Mouse (Mus musculus) midbrain, embryonic 11.5 days (tissue): ENCODE results near the gene C4bp. TPM values are rescaled to one million over a fixed set of nuclear protein-coding genes. Genes with fewer than 3 reads are reported as not detected.

Experiments
- ATAC-seq: fragments of 200-750 bp; cut with Nextera tagmentation; 2 replicates; pipeline ENCODE4 v1.8.0; 2017; ENCODE audit warnings: moderate TSS enrichment, moderate library complexity; ENCODE audit not compliant: low FRiP score
- DNase-seq: peaks from one replicate; pipeline ENCODE4 v3.0.0; 2015; ENCODE audit warnings: low spot score; ENCODE audit errors: missing footprints
- H3K27ac ChIP-seq: fragments of 300-500 bp; sonication (generic); 2 replicates; pipeline ENCODE4 v1.5.1; 2014; ENCODE audit warnings: low read depth, low read length
- H3K27me3 ChIP-seq: fragments of 300-500 bp; sonication (generic); 2 replicates; pipeline ENCODE4 v1.6.1; 2014; ENCODE audit warnings: mild to moderate bottlenecking, low read length, moderate library complexity, mixed read lengths; ENCODE audit not compliant: control insufficient read depth, insufficient read depth
- H3K36me3 ChIP-seq: fragments of 300-500 bp; sonication (generic); 2 replicates; pipeline ENCODE4 v1.6.1; 2014; ENCODE audit warnings: mild to moderate bottlenecking, low read length, moderate library complexity, mixed read lengths; ENCODE audit not compliant: control insufficient read depth, insufficient read depth
- H3K4me1 ChIP-seq: fragments of 300-500 bp; sonication (generic); 2 replicates; pipeline ENCODE4 v1.6.1; 2014; ENCODE audit warnings: low read length; ENCODE audit not compliant: control insufficient read depth, insufficient read depth
- H3K4me2 ChIP-seq: fragments of 300-500 bp; sonication (generic); 2 replicates; pipeline ENCODE4 v1.6.1; 2014; ENCODE audit warnings: mild to moderate bottlenecking, moderate library complexity
- H3K4me3 ChIP-seq: fragments of 300-500 bp; sonication (generic); 2 replicates; pipeline ENCODE4 v1.5.1; 2014; ENCODE audit warnings: low read depth, low read length
- H3K9ac ChIP-seq: fragments of 300-500 bp; sonication (generic); 2 replicates; pipeline ENCODE4 v1.6.1; 2014; ENCODE audit warnings: low read length
- H3K9me3 ChIP-seq: fragments of 300-500 bp; sonication (generic); 2 replicates; pipeline ENCODE4 v1.6.1; 2016; ENCODE audit warnings: low read length; ENCODE audit not compliant: control insufficient read depth
- WGBS: fragments of 180-500 bp; shearing (Covaris S2); extraction: QIAGEN DNeasy Blood & Tissue Kit; methylation state at CpG from one replicate; pipeline ENCODE4 v1.1.7; 2014; 5-methylcytosine and 5-hydroxymethylcytosine counted together
- polyA plus RNA-seq: library from polyadenylated mRNA; unstranded; fragments of >200 nt; fragmentation: Nextera tagmentation; extraction: Ambion mirVana; gene quantifications from 2 replicates; pipeline ENCODE4 v1.2.1, GENCODE M21; 2014

Gene C4bp
- polyA plus RNA-seq, result 0.04 TPM in 1 of 2 replicates, not detected in the other

DNA sequence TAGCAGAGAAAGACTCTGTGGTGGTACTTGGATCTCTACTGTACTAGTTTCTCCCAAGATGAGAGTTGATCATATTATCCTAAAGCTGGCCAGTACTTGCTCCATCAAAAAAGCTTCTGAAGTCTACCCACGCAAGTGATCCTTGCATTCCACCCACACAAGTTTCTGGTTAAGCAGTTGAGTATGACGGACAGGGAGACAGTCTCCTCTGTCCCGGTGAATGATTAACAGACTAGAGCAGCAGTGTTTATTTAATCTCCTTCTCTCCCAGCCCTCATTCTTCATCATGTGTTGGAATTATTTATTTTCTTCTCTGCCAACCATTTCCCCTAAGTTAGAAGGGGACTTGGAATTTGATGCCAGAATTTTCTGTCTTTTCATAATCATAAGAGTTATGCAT, at the start of gene C4bp:
C4bp (minus strand) TSS at position 179 of the 400 bp plus-strand sequence.
- H3K4me2 ChIP-seq, result no peak within 1 kb of the TSS
- no peaks in the 10 kb centered on the region for H3K27me3 ChIP-seq
- H3K9ac ChIP-seq, result no peak within 1 kb of the TSS
- no peaks in the 10 kb centered on the region for H3K4me1 ChIP-seq
- WGBS, result 81% methylated on average over 3 of the region's 3 CpGs
- ATAC-seq (no peak), DNase-seq (no peak)
- H3K27ac ChIP-seq, result no peak within 1 kb of the TSS
- no peak within 1 kb of the TSS for H3K4me3 ChIP-seq
- H3K9me3 ChIP-seq, result no peaks in the 10 kb centered on the region
- no peaks in the 10 kb centered on the region for H3K36me3 ChIP-seq

DNA sequence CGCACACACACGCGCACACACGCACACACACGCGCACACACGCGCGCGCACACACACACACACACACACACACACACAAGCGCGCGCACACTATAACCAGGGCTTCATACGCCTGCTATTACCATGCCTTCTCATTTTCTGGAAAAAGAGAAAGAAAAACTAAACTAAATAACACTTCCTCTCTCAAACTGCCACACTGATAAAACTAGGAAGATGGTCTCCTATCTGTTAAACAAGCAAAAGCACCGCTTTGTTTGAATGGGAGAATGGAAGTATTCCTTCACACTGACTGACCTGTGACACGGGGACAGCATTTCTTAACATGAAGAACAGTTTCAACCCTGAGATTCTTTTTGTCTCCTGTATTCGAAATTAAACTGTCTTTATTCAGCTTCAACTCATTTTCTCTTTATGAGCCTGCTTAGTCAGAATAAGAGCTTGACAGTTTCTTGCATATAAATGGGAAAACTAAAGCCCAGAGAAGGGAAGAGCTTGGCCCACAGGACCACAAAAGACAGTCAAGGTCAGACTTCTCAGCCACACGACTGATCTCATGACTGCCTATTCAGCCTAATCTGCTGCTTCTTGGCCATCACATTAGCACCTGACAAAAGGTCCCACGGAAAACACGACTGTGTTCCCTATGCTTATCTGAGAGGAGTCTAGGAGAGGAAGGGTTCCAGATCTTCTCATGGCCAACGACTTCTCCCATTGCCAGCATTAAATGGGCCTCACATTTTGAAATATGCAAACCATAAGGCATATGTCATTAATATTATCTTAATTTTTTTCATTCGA, 49.0 kb upstream of the C4bp start:
- Histone ChIP-seq H3K4me2 (no peak overlapping the region), H3K27ac (no peak overlapping the region), H3K9ac (no peak overlapping the region), H3K36me3 (no peaks in the 10 kb centered on the region), H3K9me3 (no peaks in the 10 kb centered on the region), H3K4me3 (no peak overlapping the region), H3K27me3 (no peaks in the 10 kb centered on the region), H3K4me1 (no peaks in the 10 kb centered on the region)
- ATAC-seq (no peak), DNase-seq (no peak)
- 89% methylated on average over 22 of the region's 22 CpGs for WGBS

DNA sequence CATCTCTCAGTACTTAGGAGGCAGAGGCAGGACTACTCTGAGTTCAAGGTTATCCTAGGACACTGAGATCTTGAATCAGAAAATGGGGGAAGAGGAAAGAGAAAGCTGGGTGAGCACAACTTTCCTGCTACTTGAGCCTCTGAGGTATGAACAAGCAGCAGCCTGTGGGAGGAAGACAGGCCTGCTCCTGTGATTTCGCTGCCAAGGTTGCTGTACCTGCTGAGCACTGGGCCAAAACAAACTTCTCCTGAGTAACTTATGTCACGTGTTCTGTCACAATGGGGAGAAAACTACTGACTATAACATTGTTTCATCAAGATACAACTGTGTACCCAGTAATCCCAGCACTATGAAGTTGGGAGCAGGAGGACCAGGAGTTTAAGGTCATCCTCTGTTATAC, 42.2 kb upstream of the C4bp start:
- ATAC-seq (no peak), DNase-seq (no peak)
- no peak overlapping the region for H3K4me2 ChIP-seq
- H3K9me3 ChIP-seq, result no peaks in the 10 kb centered on the region
- H3K4me1 ChIP-seq, result no peaks in the 10 kb centered on the region
- no peak overlapping the region for H3K4me3 ChIP-seq
- peaks cover 4% of the 10 kb centered on the region for H3K36me3 ChIP-seq
- no peak overlapping the region for H3K9ac ChIP-seq
- WGBS, result 72% methylated on average over 2 of the region's 2 CpGs
- no peak overlapping the region for H3K27ac ChIP-seq
- no peaks in the 10 kb centered on the region for H3K27me3 ChIP-seq

DNA sequence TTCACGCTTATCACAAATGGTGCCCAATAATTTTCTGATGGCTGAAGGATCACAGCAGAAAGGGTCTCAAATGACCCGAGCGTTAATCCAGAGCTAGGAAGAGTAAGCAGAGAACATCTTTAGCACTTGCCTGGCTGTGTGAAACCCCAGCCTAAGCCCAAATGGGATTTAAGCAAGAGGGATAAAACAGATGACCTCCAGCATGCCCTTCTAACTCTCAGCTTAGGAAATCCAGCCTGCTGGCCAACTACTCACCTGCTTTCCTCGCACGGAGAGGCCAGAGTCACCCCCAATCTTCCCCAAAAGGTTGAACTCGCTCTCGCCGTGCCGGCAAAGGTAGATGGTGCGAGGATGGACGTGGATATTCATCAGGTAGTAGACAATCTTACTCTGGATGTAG, 40.5 kb upstream of the C4bp start:
- 94% methylated on average over 11 of the region's 11 CpGs for WGBS
- Histone ChIP-seq H3K27ac (no peak overlapping the region), H3K9me3 (no peaks in the 10 kb centered on the region), H3K36me3 (peaks cover 4% of the 10 kb centered on the region), H3K4me3 (no peak overlapping the region), H3K9ac (no peak overlapping the region), H3K4me1 (no peaks in the 10 kb centered on the region), H3K27me3 (no peaks in the 10 kb centered on the region), H3K4me2 (no peak overlapping the region)
- ATAC-seq, result no peak
- DNase-seq, result no peak

DNA sequence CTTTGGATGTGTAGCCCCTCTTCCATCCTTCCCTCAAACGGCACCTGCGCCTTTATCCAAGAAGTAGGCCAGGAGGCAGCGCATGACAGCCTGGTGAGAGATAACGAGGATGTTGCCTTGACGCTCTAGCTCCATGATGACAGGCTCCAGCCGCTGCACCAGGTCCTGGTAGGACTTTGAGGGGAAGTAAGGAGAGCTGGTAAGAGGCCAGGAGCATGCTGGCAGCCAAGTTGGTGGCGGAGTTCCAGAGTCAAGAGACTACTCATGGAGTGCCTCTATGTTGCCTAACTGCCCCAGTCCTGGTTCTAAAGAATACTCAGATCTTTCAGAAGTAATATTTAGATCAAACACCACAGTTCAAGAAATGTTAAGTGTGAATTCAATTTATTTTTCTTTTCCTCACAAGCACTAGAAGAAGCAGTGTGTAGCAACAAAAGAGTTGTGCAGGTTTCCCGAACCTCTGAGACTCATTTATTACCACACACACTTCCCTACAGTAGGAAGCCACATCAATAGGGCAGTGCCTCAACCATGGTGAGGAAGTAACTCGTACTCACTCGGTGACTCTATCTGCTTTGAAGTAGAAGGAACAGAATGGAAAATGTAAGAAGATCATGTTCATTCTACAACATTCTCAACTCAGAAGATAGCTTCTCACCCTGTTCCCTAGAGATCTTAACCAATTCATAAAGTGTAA, 38.7 kb upstream of the C4bp start:
- H3K4me1 ChIP-seq, result no peaks in the 10 kb centered on the region
- no peaks in the 10 kb centered on the region for H3K27me3 ChIP-seq
- no peak overlapping the region for H3K4me2 ChIP-seq
- no peak for ATAC-seq
- DNase-seq, result no peak
- no peak overlapping the region for H3K27ac ChIP-seq
- H3K36me3 ChIP-seq, result peaks cover 4% of the 10 kb centered on the region
- no peak overlapping the region for H3K4me3 ChIP-seq
- no peak overlapping the region for H3K9ac ChIP-seq
- no peaks in the 10 kb centered on the region for H3K9me3 ChIP-seq
- 93% methylated on average over 10 of the region's 10 CpGs for WGBS

DNA sequence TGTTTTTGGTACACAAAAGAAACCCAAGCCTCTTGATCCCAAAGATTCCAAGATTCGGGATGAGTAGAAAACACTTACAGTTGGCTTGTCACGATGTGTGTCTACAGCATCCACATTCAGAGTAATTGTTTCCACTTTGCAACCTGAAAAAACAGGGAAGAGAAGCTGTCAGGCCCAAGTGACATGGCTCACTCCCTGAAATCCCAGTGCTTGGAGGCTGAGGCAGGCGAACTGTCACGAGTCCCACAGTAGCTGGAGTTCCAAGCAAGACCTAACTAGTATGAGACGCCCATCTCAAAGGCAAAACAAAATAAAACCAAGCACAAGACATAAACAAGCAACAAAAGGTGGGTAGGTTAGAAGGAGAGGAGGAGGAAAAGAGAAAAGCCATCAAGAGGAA, 37.2 kb upstream of the C4bp start:
- Histone ChIP-seq H3K4me2 (no peak overlapping the region), H3K27ac (no peak overlapping the region), H3K9me3 (no peaks in the 10 kb centered on the region), H3K27me3 (no peaks in the 10 kb centered on the region), H3K4me1 (no peaks in the 10 kb centered on the region), H3K9ac (no peak overlapping the region), H3K4me3 (no peak overlapping the region), H3K36me3 (peaks cover 4% of the 10 kb centered on the region)
- DNase-seq (no peak), ATAC-seq (no peak)
- WGBS, result 96% methylated on average over 5 of the region's 5 CpGs

DNA sequence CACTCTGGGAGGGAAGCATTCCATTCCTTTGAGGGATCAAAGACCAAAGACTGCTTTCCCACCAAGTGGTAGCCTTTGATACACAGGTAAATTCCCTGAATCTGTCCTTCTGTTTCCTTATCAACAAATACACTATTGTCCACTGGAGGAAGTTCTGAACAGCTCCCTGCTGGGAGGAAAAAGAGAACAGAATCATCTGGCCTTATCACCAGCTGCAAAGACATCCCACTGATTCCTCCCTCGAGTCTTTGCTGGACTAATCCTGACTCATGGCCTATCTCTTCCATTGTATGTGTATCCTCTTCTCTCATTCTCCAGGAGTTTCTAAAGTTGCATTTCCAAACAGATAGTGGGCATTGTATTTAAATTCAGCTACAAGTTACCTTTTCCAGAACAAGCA, 22.5 kb upstream of the C4bp start:
- Histone ChIP-seq H3K4me3 (no peak overlapping the region), H3K27ac (no peak overlapping the region), H3K9ac (no peak overlapping the region), H3K4me1 (no peaks in the 10 kb centered on the region), H3K4me2 (no peak overlapping the region), H3K36me3 (no peaks in the 10 kb centered on the region), H3K9me3 (no peaks in the 10 kb centered on the region), H3K27me3 (no peaks in the 10 kb centered on the region)
- DNase-seq (no peak), ATAC-seq (no peak)
- WGBS, result 35% methylated on average over 1 of the region's 1 CpGs

DNA sequence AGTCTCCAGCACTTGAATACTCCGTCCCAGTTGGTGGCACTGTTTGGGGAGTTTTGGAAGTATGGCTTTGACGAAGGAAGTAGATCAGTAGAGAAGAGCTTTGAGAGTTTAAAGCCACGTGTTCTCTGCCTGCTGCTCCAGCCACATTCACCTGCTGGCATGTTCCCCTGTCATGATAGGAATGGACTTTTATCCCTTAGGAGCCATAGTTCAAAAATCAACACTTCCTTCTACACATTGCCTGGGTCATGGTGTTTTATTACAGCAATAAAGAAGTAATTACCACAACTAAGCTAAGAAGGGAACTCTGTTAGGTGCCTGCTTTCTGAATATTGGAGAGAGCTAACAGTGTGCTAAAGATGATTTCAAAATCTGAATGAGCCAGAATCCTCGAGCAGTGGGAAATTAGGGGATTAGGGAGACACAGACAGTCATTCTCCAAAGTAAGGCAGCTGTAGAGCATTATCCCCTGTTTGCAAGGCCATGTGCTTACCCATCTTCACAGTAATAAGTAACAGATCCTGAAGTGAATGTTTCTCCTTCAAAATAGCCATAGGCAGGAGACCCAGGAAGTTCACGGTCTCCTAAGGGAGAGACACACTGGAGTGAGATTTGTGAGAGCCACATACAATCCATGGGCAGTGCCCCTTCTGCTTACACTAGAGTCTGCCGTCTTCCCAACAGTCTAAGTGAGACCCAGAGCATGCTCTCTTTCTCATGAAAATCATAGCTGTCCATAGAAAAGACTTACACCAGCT, 20.4 kb upstream of the C4bp start:
- DNase-seq, result peak; percentile 31
- no peaks in the 10 kb centered on the region for H3K27me3 ChIP-seq
- H3K4me2 ChIP-seq, result no peak overlapping the region
- H3K9me3 ChIP-seq, result no peaks in the 10 kb centered on the region
- ATAC-seq, result no peak
- H3K27ac ChIP-seq, result no peak overlapping the region
- 79% methylated on average over 6 of the region's 6 CpGs for WGBS
- H3K4me1 ChIP-seq, result no peaks in the 10 kb centered on the region
- no peaks in the 10 kb centered on the region for H3K36me3 ChIP-seq
- no peak overlapping the region for H3K9ac ChIP-seq
- H3K4me3 ChIP-seq, result no peak overlapping the region

DNA sequence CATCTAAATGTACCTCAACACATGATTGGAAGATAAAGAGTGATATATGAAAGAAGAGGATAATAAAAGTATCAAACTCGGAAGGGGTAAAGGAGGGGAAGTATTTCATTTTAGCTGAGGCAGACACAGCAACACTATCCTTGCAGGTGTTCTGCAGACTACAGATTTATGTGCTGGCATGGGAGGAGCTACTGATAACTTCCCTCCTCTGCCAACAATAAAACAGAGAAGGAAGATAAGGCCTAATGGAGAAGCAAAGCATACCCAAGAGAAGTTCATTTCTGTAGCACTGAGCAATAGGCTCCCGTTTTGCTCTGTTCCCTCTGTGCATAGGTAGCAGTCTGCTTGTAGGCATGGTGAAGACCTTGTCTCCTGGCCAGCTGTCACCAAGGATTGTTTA, 19.6 kb upstream of the C4bp start:
- DNase-seq (peak; percentile 17), ATAC-seq (no peak)
- Histone ChIP-seq H3K9ac (no peak overlapping the region), H3K9me3 (no peaks in the 10 kb centered on the region), H3K27me3 (no peaks in the 10 kb centered on the region), H3K36me3 (no peaks in the 10 kb centered on the region), H3K4me1 (no peaks in the 10 kb centered on the region), H3K4me2 (no peak overlapping the region), H3K27ac (no peak overlapping the region), H3K4me3 (no peak overlapping the region)
- 82% methylated on average over 2 of the region's 2 CpGs for WGBS
